Mouse (Mus musculus): ENCODE measurements around the gene Zfp526. TPM values are rescaled to one million over a fixed set of nuclear protein-coding genes. Genes with fewer than 3 reads are reported as not detected.

The Zfp526 gene
- polyA plus RNA-seq, 2 experiments: 4.2 to 11.1 TPM

GRCm38 (mm10) chr7:25179606-25180161, 41.5 kb upstream of the Zfp526 start, which contains the start of gene Pou2f2:
Gene Pou2f2 (minus strand): TSS chr7:25179726.
- peak; percentile 77 for DNase-seq (ENCODE audit: low spot score)
- 7% methylated on average over 25 of the region's 56 CpGs for WGBS
- ATAC-seq (ENCODE audit: low FRiP score, low read depth): peak; percentile 87
- Histone ChIP-seq H3K27ac (replicated peaks; ENCODE audit: low read depth, low read length) (no peak within 1 kb of the TSS), H3K9ac (ENCODE audit: low read depth, low read length, severe bottlenecking) (peak within 1 kb of the TSS; percentile 36), H3K9me3 (ENCODE audit: control insufficient read depth, low read length) (no peaks in the 10 kb centered on the region), H3K4me2 (replicated peaks; ENCODE audit: low read depth, low read length, severe bottlenecking) (peak within 1 kb of the TSS; percentile 93), H3K4me1 (ENCODE audit: control insufficient read depth, insufficient read depth, low read length) (peaks cover 11% of the 10 kb centered on the region; the same call in 1 of the 2 replicates), H3K27me3 (ENCODE audit: control insufficient read depth, insufficient read depth, low read length) (peaks cover 69% of the 10 kb centered on the region), H3K4me3 (replicated peaks; ENCODE audit: low read length) (peak within 1 kb of the TSS; percentile 47), H3K36me3 (ENCODE audit: control insufficient read depth, insufficient read depth, low read length) (no peaks in the 10 kb centered on the region)
- no peak for TF ChIP-seq POLR2A (IDR thresholded peaks at IDR 0.05; ENCODE audit: borderline replicate concordance, extremely low read depth, insufficient read depth, insufficient read length)

DNA sequence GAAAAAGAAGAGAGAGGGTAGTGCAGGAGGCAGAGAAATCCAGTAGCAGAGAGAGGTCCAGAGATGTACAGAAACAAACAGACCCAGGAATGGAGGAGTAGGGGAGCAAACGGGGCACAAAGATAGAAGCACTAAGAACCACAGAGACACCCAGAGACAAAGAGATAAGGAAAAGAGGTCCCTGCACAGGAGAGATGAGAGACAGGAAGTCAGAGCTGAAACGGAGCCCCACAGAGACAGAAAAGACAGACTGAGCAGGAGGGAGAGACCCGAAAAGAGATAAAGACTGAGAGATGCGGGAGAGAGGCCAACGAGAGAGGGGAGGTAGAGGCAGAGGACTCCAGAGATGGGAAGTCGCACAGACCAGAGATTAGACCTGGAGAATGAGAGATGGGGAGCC, 40.7 kb upstream of the Zfp526 start:
- no peaks in the 10 kb centered on the region for H3K36me3 ChIP-seq (ENCODE audit: control insufficient read depth, insufficient read depth, low read length)
- H3K9ac ChIP-seq (ENCODE audit: low read depth, low read length, severe bottlenecking): no peak overlapping the region
- H3K4me2 ChIP-seq (replicated peaks; ENCODE audit: low read depth, low read length, severe bottlenecking): no peak overlapping the region
- peaks cover 69% of the 10 kb centered on the region for H3K27me3 ChIP-seq (ENCODE audit: control insufficient read depth, insufficient read depth, low read length)
- TF ChIP-seq POLR2A (IDR thresholded peaks at IDR 0.05; ENCODE audit: borderline replicate concordance, extremely low read depth, insufficient read depth, insufficient read length): no peak
- H3K9me3 ChIP-seq (ENCODE audit: control insufficient read depth, low read length): no peaks in the 10 kb centered on the region
- H3K4me3 ChIP-seq (replicated peaks; ENCODE audit: low read length): no peak overlapping the region
- ATAC-seq (ENCODE audit: low FRiP score, low read depth) (no peak), DNase-seq (ENCODE audit: low spot score) (no peak)
- H3K4me1 ChIP-seq (ENCODE audit: control insufficient read depth, insufficient read depth, low read length): peaks cover 11% of the 10 kb centered on the region; the same call in 1 of the 2 replicates
- H3K27ac ChIP-seq (replicated peaks; ENCODE audit: low read depth, low read length): no peak overlapping the region
- 3% methylated on average over 6 of the region's 6 CpGs for WGBS

GRCm38 (mm10) chr7:25181331-25181790, 39.9 kb upstream of the Zfp526 start:
- Histone ChIP-seq H3K4me3 (replicated peaks; ENCODE audit: low read length) (peak overlapping the region; percentile 10), H3K36me3 (ENCODE audit: control insufficient read depth, insufficient read depth, low read length) (no peaks in the 10 kb centered on the region), H3K4me2 (replicated peaks; ENCODE audit: low read depth, low read length, severe bottlenecking) (no peak overlapping the region), H3K9ac (ENCODE audit: low read depth, low read length, severe bottlenecking) (no peak overlapping the region), H3K9me3 (ENCODE audit: control insufficient read depth, low read length) (no peaks in the 10 kb centered on the region), H3K27me3 (ENCODE audit: control insufficient read depth, insufficient read depth, low read length) (peaks cover 67% of the 10 kb centered on the region), H3K27ac (replicated peaks; ENCODE audit: low read depth, low read length) (no peak overlapping the region), H3K4me1 (ENCODE audit: control insufficient read depth, insufficient read depth, low read length) (peaks cover 11% of the 10 kb centered on the region; the same call in 1 of the 2 replicates)
- DNase-seq (ENCODE audit: low spot score): no peak
- ATAC-seq (ENCODE audit: low FRiP score, low read depth): no peak
- 0% methylated on average over 15 of the region's 15 CpGs for WGBS
- no peak for TF ChIP-seq POLR2A (IDR thresholded peaks at IDR 0.05; ENCODE audit: borderline replicate concordance, extremely low read depth, insufficient read depth, insufficient read length)

DNA sequence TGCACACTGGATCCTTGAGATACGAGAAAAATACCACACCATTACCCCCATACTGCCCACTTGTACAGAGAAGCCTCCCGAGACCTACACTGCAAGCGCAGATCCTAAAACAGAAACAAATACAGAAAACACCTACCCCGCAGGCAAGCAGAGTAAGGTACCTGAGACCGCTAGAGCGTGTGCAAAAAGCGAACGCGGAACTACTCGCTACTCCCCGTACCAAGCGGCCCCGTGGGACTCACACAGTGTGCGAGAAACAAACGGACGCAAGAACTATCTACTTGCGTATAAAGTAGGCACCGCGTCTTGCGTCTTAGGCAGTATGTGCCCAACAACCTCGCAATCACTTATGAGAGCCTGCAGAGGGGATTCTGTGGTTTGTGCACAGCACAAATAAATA, 39.4 kb upstream of the Zfp526 start:
- Histone ChIP-seq H3K4me3 (replicated peaks; ENCODE audit: low read length) (peak overlapping the region; percentile 10), H3K36me3 (ENCODE audit: control insufficient read depth, insufficient read depth, low read length) (no peaks in the 10 kb centered on the region), H3K4me2 (replicated peaks; ENCODE audit: low read depth, low read length, severe bottlenecking) (no peak overlapping the region; the same call in 1 of the 2 replicates), H3K27ac (replicated peaks; ENCODE audit: low read depth, low read length) (no peak overlapping the region), H3K27me3 (ENCODE audit: control insufficient read depth, insufficient read depth, low read length) (peaks cover 63% of the 10 kb centered on the region), H3K4me1 (ENCODE audit: control insufficient read depth, insufficient read depth, low read length) (peaks cover 11% of the 10 kb centered on the region; the same call in 1 of the 2 replicates), H3K9ac (ENCODE audit: low read depth, low read length, severe bottlenecking) (no peak overlapping the region), H3K9me3 (ENCODE audit: control insufficient read depth, low read length) (no peaks in the 10 kb centered on the region)
- no peak for TF ChIP-seq POLR2A (IDR thresholded peaks at IDR 0.05; ENCODE audit: borderline replicate concordance, extremely low read depth, insufficient read depth, insufficient read length)
- 2% methylated on average over 21 of the region's 21 CpGs for WGBS
- no peak for ATAC-seq (ENCODE audit: low FRiP score, low read depth)
- DNase-seq (ENCODE audit: low spot score): no peak

- 68% methylated on average over 6 of the region's 6 CpGs for WGBS
- H3K9me3 ChIP-seq (ENCODE audit: control insufficient read depth, low read length): no peaks in the 10 kb centered on the region
- no peak for TF ChIP-seq POLR2A (IDR thresholded peaks at IDR 0.05; ENCODE audit: borderline replicate concordance, extremely low read depth, insufficient read depth, insufficient read length)
- peaks cover 3% of the 10 kb centered on the region; the same call in 1 of the 2 replicates for H3K4me1 ChIP-seq (ENCODE audit: control insufficient read depth, insufficient read depth, low read length)
- no peaks in the 10 kb centered on the region for H3K36me3 ChIP-seq (ENCODE audit: control insufficient read depth, insufficient read depth, low read length)
- no peak overlapping the region for H3K4me3 ChIP-seq (replicated peaks; ENCODE audit: low read length)
- H3K4me2 ChIP-seq (replicated peaks; ENCODE audit: low read depth, low read length, severe bottlenecking): no peak overlapping the region
- no peak overlapping the region for H3K27ac ChIP-seq (replicated peaks; ENCODE audit: low read depth, low read length)
- ATAC-seq (ENCODE audit: low FRiP score, low read depth) (no peak), DNase-seq (ENCODE audit: low spot score) (no peak)
- peaks cover 40% of the 10 kb centered on the region for H3K27me3 ChIP-seq (ENCODE audit: control insufficient read depth, insufficient read depth, low read length)
- no peak overlapping the region for H3K9ac ChIP-seq (ENCODE audit: low read depth, low read length, severe bottlenecking)
These were observed 37.1 kb upstream of the Zfp526 start for GRCm38 (mm10) chr7:25184091-25184490.
